Mouse (Mus musculus): ENCODE measurements around the gene Timm29.
"Not testable (repeated sequence)": the region's sequence is repeated elsewhere in the genome, so short reads cannot be mapped to it uniquely, and the experiment has no call there.

The Timm29 gene

DNA sequence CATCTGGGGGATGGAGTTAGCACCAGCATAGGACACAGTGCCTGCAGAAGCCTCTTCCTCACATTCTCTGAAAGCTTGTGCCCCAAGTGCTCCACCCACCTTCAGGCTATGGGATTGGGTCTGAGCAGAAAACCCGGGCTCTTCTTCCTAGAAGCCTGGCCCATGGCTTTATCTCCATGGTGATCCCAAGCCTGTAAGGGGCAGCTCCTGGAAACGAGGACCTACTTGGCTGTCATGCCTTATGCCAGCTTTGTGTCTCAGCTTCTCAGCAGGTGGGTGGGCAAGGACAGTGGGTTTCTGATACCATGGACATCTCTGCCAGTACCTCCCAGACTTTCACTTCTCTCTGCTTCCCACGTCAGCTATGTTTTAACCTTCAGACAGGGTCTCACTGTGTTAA lies 14.3 kb upstream of the Timm29 start:
- no peak for DNase-seq (ENCODE audit: low read depth, low spot score)

DNA sequence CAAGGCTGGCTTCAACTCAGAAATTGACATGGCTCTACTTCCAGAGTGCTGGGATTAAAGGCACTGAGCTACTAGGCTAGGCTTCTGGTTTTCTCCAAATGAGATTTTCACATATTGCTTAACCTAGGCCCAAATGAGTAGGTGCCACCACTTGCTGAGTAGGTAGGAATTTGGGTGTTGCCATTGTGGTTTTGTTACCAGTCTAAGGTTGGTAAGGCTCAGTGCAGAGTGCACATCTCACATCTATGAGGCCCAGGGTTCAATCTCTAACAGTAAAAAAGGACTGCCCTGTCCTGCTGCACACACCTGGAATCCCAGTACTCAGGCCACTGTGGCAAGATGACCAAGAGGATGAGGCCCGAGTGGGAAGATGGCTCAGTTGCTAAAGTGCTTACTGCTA lies 7.1 kb upstream of the Timm29 start:
- DNase-seq (ENCODE audit: low read depth, low spot score): no peak

DNA sequence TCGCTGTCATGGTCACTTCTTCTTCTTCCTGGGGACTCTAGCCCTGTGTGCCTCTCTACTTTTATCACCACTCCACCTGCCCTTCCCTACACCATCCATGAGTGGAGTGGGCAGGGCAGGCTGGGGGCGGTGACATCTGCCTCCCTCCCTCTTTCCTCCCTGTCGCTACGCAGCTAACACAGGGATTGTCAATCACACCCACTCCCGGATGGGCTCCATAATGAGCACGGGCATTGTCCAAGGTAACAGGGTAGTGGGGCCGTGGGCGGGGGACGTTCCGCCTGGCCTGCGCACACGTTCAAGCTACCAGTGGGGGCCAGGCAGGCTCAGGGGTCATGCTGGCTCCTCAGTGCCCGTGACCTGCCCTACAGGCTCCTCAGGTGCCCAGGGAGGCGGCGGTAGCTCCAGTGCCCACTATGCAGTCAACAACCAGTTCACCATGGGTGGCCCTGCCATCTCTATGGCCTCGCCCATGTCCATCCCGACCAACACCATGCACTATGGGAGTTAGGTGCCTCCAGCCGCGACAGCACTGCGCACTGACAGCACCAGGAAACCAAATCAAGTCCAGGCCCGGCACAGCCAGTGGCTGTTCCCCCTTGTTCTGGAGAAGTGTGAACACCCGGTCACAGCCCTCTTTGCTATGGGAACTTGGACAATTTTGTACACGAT lies 4.7 kb upstream of the Timm29 start:
- DNase-seq (ENCODE audit: low read depth, low spot score): no peak

DNA sequence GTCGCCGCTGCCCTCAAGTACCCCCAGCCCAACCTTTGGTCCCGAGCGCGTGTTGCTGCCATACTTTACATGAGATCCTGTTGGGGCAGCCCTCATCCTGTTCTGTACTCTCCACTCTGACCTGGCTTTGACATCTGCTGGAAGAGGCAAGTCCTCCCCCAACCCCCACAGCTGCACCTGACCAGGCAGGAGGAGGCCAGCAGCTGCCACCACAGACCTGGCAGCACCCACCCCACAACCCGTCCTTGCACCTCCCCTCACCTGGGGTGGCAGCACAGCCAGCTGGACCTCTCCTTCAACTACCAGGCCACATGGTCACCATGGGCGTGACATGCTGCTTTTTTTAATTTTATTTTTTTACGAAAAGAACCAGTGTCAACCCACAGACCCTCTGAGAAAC lies 4.2 kb upstream of the Timm29 start:
- no peak for DNase-seq (ENCODE audit: low read depth, low spot score)

DNA sequence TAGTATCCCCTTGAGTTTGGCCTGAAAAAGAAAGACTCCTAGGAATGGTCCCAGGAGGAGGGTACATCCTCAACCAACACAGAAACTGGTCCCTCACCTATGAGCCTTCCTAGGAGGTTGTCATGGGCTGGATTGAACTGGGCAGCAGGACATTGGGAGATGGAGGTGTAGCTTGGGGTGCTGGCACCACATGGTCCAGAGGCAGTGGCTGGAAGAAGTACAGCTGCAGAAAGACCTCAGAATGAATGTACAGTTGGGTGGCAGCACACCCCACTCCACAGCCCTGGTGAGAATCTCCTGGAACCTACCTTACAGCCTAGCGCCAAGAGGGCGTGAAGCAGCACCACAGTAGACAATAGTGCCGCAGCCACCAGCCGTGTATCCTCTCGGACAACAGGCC lies 3.0 kb upstream of the Timm29 start:
- no peak for DNase-seq (ENCODE audit: low read depth, low spot score)

DNA sequence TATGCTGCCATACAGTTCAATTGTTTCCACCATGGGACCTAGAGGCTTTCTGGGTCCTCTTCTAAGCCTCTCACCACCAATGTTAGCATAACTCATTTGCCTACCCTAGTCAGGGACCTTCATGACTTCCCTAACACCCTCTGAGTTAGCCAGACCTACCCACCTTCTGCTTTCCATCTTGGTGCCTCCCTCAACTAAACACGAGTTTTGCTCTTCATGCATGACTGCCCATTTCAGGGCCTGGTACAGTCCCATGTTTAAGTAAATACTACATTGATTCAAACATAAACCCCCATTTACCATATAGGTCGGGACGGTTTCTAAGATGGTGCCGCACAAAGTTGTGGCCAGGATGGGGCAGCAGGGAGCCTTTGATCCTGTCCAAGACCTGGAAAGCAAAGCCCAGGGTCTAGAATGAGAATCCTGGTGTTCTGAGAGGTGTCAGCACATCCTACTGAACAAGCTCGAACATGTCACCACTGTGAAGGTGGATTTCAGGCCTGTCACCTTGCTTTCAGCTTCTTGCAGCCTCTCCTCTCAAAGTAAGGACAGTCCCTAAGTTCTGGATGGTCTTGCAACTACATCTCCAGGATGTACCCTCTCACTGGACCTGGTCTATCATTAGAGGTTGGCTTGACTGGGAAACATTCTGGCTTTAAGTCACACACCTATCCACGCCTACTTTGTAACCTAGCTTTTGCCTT lies 1.2 kb upstream of the Timm29 start:
- no peak for DNase-seq (ENCODE audit: low read depth, low spot score)

DNA sequence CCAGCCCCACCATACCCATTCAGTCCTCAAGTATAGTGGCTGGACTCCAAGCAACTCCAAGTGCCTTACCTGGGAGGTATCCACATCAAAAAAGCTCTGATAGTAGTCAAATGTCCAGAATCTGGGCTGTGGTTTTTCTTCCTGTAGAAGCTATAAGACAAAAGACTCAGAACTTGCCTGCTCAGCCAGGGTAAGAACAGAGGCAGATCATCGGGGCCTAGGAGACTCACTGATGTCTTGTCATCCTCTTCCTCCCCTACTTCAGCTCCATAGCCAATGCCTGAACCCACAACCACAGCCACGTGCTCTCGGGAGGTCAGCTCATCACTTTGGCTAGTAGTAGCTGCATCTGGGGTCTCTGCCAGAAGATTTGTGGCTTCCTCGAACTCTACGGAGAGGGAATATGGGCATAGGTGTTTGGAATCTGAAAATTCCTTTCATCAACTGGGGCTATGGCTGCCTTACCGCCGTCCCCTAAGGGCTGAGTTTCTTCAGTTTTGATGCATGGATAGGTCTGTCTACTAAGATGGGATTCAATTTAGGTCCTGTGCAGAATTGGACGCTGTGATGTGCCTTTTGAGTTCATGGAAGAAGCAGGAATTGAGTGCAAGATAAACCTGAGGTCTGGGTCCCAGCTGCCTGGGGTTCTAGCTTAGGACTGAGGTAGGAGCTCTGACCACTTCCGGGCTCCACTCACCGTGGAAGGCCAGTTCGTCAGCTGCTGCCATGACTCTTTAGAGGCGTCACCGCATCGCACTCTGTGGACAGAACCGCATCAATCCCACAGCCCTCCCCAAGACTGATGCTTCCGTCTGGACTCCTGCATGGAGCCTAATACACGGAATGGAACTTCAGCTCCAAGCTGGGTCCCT lies 455 bp upstream of the Timm29 start:
- DNase-seq (ENCODE audit: low read depth, low spot score): no peak

DNA sequence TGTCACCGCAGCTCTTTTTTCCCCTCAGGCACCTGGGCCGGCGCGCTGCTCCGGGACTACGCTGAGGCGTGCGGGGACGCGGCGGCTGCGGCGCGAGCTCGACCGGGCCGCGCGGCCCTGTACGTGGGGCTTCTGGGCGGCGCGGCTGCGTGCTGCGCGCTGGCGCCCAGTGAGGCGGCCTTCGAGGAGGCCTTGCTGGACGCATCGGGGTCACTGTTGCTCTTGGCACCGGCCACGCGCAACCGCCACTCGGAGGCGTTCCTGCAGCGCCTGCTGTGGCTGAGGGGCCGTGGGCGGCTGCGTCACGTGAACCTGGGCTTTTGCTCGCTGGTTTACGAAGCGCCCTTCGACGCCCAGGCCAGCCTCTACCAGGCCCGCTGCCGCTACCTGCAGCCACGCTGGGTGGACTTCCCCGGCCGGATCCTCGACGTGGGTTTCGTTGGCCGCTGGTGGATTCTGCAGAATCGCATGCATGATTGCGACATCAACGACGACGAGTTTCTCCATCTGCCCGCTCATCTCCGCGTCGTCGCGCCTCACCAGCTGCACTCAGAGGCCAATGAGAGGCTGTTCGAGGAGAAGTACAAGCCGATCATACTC lies 700 bp downstream of the Timm29 start:
- no peak for DNase-seq (ENCODE audit: low read depth, low spot score)

DNA sequence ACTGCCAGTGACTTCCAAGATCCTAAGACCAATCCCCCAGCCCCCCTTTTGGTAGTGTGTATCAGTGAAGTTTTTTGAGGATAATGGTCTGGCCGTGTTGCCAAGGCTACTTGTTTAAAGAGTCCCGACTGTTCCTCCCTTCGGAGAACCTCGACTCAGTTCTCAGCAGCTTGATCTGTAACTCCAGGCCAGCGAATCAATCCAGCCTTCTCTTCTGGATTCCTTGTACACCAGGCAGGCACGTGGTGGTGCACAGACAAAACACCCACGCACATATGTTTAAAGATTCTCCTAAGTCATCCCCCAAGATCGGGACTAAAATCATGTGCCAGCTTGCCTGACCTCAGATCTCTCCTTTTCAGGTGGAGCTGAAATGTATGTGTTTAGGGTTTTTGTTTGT lies 1.8 kb downstream of the Timm29 start:
- not testable (repeated sequence) for DNase-seq (ENCODE audit: low read depth, low spot score)

DNA sequence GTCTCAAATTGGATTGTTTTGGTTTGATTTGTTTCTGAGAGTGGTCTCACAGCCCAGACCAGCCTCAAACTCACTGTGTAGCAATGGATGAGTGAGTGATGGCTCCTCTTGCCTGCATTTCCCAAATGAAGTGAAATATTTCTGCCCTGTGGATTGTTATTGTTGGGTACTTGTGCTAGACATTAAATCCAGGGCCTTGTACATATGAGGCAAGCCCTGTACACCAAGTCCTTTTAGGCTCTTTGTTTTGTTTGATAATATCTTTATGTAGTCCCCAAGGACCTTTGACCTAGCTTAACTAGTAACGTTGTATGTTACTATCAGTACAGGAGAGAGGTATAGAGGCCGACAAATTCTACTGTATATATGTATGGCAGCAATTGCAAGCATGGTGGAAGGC lies 2.3 kb downstream of the Timm29 start:
- DNase-seq (ENCODE audit: low read depth, low spot score): no peak

DNA sequence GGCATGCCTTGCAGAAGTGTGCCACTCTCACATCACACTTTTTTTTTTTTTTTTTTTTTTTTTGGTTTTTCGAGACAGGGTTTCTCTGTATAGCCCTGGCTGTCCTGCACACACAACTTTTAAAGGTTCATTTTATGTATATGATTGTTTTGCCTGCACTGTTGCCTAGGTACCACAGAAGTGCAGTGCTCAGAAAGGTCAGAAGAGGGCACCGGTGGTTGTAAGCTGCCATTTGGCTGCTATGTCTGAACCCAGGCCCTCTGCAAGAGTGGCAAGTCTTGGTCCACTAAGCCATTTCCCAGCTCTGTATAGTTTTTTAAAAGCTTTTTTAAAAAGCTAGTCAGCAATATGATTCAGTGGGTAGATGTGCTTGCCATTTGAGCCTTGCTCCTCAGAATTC lies 5.7 kb downstream of the Timm29 start:
- DNase-seq (ENCODE audit: low read depth, low spot score): no peak

DNA sequence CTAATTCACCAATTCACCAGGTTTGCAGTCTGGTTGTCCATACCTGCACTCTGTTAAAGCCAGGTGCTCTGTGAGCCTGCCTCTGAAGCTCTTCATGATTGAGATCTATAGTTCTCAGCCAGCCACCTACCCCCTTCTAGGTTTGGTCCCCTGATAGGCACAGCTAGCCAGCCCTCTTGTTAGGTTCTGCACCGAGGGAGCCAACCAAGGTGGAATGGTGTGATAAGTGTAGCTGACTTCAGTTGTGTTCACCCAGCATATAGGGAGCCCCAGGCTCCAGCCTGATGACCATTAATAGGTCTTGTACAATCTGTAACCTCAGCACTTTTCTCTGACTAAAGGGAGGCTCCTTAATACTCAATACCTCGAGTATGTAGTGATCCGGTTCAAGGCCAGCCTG lies 7.7 kb downstream of the Timm29 start:
- no peak for DNase-seq (ENCODE audit: low read depth, low spot score)

DNA sequence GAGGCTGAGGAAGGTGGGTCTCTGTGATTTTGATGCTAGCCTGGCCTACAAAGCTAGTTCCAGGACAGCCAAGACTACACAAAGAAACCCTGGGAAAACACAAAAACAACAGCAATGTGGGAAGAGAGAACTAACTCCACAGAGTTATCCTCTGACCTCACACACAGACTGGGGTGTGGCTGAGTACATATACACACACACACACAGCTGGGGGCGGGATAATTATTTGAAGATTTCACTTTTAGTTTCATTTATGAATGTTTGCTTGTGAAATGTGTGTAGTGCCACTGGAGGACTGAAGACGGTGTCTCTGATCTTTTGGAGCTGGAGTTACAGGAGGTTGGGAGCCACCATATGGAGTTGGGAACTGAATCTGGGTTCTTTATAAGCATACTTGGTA lies 8.6 kb downstream of the Timm29 start:
- no peak for DNase-seq (ENCODE audit: low read depth, low spot score)

DNA sequence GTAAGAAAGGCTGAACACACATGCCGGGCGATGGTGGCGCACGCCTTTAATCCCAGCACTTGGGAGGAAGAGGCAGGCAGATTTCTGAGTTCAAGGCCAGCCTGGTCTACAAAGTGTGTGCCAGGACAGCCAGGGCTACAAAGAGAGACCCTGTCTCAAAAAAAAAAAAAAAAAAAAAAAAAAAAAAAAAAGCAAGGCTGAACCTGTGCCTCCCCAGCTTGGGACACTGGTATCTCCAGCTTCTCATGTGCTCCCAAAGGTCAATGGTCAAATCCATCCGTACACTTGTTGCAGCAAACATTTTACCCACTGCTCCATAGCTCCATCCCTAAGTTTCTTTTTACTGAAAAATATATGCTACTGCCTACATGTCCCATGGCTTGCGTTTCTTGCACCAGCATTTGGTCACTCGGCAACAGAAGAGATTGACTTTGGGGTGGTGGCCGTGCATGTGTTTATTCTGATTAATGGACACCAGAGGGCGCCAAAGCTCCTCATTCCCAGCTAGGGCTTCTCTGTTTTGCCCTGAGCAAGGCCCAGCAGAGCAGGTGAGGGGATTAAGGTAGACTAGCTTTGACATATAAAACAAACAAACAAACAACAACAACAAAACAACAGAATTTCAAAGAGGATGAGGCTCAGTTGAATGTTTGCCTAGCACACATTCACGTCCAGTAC lies 9.3 kb downstream of the Timm29 start:
- peak; percentile 71 for DNase-seq (ENCODE audit: low read depth, low spot score)

DNA sequence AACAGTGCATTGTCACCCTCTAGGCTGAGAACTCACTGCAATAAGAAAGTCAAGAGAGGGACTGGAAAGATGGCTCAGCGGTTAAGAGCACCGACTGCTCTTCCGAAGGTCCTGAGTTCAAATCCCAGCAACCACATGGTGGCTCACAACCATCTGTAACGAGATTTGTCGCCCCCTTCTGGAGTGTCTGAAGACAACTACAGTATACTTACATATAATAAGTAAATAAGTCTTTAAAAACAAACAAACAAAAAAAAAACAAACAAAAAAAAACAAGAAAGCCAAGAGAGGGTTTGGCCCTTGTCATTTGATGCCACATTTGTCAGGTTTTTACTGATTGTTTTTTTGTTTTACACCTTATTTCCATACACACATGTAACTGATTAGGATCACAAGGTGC lies 11.6 kb downstream of the Timm29 start:
- no peak for DNase-seq (ENCODE audit: low read depth, low spot score)

DNA sequence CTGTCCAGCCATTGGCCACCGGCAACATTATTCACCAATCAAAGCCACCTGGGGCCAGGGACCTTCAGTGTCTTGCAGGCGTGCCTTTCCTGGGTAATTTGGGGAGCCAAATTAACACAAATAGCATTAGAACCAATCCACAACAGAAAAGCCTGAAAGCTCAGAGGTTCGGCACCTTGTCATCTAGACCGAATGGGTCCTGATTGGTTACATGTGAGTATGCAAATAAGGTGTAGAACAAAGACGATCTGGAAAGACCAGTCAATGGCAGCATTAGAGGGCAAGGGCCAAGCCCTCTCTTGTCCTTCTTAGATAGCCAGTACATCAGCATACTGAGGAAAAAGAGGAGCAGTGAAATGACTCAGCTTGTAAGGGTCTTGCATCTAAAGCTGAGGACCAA lies 13.3 kb downstream of the Timm29 start:
- no peak for DNase-seq (ENCODE audit: low read depth, low spot score)

DNA sequence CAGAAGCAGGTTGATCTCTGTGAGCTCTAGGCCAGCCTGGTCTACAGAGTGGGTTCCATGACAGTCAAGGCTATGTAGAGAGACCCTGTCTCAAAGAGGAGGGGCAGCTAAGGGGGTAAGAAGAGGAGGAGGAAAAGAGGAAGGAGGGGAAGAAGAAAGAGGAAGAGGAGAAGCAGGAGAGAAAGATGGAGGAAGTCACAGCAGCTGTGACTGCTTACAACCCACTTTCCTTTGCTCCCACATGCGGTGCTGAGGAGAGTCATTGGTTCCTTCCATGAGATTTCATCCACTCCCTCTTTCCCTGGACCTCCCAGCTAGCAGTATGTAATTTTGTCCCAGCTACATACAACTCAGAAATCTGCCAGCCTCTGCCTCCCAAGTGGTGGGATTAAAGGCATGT lies 14.1 kb downstream of the Timm29 start:
- no peak for DNase-seq (ENCODE audit: low read depth, low spot score)

DNA sequence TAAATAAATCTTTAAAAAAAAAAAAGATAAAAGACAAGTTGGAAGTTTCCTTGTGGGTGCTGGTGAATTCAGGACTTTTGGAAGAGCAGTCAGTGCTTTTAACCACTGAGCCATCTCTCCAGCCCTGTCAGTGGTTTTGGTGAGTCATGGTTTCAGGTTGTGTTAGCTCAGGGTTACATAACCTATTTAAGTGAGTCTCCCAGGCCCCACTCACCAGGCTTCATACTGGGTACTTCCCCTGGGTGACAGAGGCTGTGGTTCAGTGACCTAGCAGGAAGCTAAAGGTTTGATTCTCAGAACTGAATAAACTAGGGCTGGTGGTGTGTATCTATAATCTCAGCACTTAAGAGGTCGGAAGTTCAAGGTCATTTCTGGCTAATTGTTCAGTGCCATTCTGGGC lies 17.3 kb downstream of the Timm29 start:
- DNase-seq (ENCODE audit: low read depth, low spot score): no peak

DNA sequence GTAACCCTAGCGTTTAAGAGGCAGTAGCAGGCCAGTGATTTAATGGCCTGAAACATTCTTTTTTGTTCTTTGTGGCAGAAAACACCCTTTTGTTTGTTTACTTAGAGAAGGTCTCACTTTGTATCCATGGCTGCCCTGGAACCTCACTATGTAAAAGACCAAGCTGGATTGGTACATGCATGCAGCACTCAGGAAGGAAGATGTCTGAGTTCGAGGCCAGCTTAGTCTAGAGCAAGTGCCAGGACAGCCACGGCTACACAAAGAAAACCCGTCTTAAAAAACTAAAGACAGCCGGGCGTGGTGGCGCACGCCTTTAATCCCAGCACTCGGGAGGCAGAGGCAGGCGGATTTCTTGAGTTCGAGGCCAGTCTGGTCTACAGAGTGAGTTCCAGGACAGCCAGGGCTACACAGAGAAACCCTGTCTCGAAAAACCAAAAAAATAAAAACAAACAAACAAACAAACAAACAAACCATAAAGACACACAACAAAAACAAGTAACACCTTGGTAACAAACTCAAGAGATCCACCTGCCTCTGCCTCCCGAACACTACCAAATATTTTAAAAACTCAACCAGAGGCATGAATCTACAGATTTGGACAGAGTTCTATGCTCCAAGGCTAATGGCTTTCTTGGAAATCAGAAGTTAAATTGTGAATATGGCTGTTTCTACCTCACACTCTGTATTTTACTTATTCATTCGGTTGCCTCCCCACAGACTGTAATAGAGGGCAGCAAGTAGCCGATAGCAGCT lies 22.5 kb downstream of the Timm29 start:
- no peak for DNase-seq (ENCODE audit: low read depth, low spot score)

DNA sequence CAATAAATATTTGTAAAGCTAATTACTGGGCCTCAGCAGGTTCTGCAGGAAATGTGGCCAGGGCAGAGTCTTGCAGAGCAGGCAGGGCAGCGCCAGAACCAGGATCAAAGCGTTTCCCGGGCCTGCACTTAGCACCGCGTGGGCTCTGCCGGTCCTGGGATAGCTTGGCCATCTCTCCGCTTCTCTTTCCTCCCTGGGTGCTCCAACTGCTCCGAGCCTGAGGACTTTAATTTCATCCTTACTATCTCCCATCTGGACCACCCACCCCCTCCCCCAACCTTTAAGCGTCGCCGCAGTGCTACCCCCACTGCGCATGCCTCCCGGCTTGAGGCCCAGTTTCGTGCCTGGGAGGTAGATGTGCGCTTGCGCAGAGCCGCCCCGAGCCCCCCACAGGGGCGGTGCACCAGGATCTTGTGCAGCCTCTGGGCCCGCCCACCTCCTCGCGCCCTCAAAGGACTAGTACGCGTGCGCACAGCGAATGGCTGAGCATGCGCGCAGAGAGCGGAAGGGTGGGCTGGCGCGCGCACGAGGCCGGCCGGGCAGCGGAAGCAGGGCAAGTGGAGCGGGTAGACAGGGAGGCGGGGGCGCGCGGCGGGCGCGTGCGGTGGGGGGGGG lies 23.2 kb downstream of the Timm29 start, which contains the start of gene Smarca4:
TSS of gene Smarca4 (plus strand) at position 553 of the 615 bp plus-strand sequence.
- peak; percentile 100 for DNase-seq (ENCODE audit: low read depth, low spot score)

All from embryo, embryonic 11.5 days (tissue).